Mouse (Mus musculus): Measurements from ENCODE around the gene Ftcd.

GRCm38 (mm10) chr10:76634584-76634983 is 59.1 kb downstream of the Ftcd start:
- TF ChIP-seq USF1 (IDR thresholded peaks at IDR 0.05; ENCODE audit: low read depth) (no peak), POLR2A (IDR thresholded peaks at IDR 0.05; ENCODE audit: insufficient read length, low read depth) (no peak), TCF3 (IDR thresholded peaks at IDR 0.05; ENCODE audit: insufficient read length, low read depth) (no peak), MYOD1 (IDR thresholded peaks at IDR 0.05; ENCODE audit: control insufficient read depth in 1 of 3, insufficient read length in 2 of 3, low read depth in 2 of 3) (no peak), MAX (IDR thresholded peaks at IDR 0.05; ENCODE audit: low read depth) (no peak)
